ENCODE assay signal across 8 mouse cellular contexts in the genomic region with DNA sequence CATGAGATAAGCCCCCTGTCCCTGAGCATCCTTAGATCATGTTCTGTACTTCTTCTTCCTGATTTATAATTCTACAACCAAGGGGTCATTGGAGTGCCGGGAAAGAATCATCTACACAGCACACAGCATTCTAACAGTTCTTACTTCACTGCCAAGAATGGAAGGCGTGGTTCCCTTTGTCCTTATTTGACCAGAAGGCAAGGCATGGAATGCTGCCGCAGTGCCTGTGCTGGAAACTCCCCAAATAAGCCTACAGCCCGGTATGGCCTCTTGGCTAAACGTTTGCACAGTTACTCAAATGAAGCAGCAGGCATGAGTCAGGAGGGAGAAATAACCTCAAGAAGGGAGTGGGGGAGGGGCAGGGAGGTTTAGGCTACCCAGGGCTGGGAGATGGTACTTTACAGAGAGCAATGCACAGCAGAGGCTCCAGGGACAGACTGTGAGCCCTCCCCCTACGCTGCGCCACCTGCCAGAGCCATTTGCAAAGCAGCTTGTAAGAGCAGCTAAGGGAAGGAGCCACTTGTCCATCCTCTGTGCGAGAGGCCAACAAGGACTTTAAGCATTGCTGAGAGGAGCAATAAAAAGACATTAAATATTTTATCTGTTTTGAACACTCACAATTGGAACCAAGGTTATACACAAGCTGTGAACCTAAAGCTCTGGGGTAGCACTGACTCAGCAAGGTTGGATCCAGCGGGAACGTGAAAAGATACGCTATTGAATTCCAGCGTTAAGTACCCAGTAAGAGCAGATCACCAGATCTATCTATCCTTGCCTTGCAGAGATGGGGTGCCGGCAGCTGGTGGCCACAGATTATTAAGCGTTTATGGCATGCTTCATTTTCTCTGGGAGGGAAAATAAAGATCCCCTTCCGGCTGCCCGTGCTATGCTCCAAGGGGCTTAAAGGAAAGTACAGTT.
DNase-seq lines count a peak whose midpoint lies in the region; ATAC-seq and TF ChIP-seq lines count a peak whose summit lies in the region.

No protein-coding gene starts in this region.

- DNase-seq in 3134 (ENCODE audit: extremely low read depth, insufficient read length, low spot score), result peak; percentile 83
- DNase-seq in adrenal gland, postnatal 14 days, result peak; percentile 57
- DNase-seq in lung, adult 18-20 months, result peak; percentile 63 to 78
- DNase-seq in retina, postnatal 1 day, result peak; percentile 80
- no peak for DNase-seq in spleen, postnatal 36 days (ENCODE audit: low spot score in 2 of 2)

- peak overlapping the region; percentile 94 for H3K27ac ChIP-seq in embryonic fibroblast, embryonic 13.5 days (ENCODE audit: insufficient read depth, low read length)
- 0 out of 2 replicates have a peak overlapping the region, but pooled peaks have one; percentile 32 for H3K27ac ChIP-seq in heart, embryonic 11.5 days (ENCODE audit: low read depth, low read length)
- H3K27ac ChIP-seq in kidney, embryonic 15.5 days, result no peak overlapping the region

- no peak overlapping the region for H3K4me3 ChIP-seq in embryonic fibroblast, embryonic 13.5 days (ENCODE audit: insufficient read depth, low read length)
- no peak overlapping the region for H3K4me3 ChIP-seq in heart, embryonic 11.5 days (ENCODE audit: low read depth, low read length)
- H3K4me3 ChIP-seq in kidney, embryonic 15.5 days (replicated peaks), result no peak overlapping the region

- H3K27me3 ChIP-seq in heart, embryonic 11.5 days (ENCODE audit: control insufficient read depth, insufficient read depth, low read length), result no peaks in the 10 kb centered on the region
- no peaks in the 10 kb centered on the region for H3K27me3 ChIP-seq in kidney, embryonic 15.5 days

- TF ChIP-seq CTCF in embryonic fibroblast, embryonic 13.5 days (IDR thresholded peaks at IDR 0.05; ENCODE audit: borderline replicate concordance, insufficient read depth, low read length), result no peak

- no peak overlapping the region for H3K9ac ChIP-seq in heart, embryonic 11.5 days (ENCODE audit: low read depth, low read length)
- no peak overlapping the region for H3K9ac ChIP-seq in kidney, embryonic 15.5 days

- peak overlapping the region; percentile 37 for H3K4me2 ChIP-seq in heart, embryonic 11.5 days
- H3K4me2 ChIP-seq in kidney, embryonic 15.5 days, result 0 out of 2 replicates have a peak overlapping the region, but pooled peaks have one; percentile 7

- H3K4me1 ChIP-seq in embryonic fibroblast, embryonic 13.5 days (ENCODE audit: control insufficient read depth, insufficient read depth, low read length), result peaks cover 14% of the 10 kb centered on the region
- H3K4me1 ChIP-seq in heart, embryonic 11.5 days (ENCODE audit: control insufficient read depth, insufficient read depth, low read length), result no peaks in the 10 kb centered on the region; the same call in 1 of the 2 replicates
- peaks cover 20% of the 10 kb centered on the region for H3K4me1 ChIP-seq in kidney, embryonic 15.5 days

- H3K9me3 ChIP-seq in heart, embryonic 11.5 days (replicated peaks; ENCODE audit: control insufficient read depth, low read length), result no peaks in the 10 kb centered on the region
- H3K9me3 ChIP-seq in kidney, embryonic 15.5 days (replicated peaks), result no peaks in the 10 kb centered on the region

- WGBS in heart, embryonic 11.5 days (ENCODE audit: insufficient replicate concordance), result 33% methylated on average over 16 of the region's 16 CpGs
- WGBS in kidney, embryonic 15.5 days, result 36% methylated on average over 16 of the region's 16 CpGs

- no peak for TF ChIP-seq POLR2A in embryonic fibroblast, embryonic 13.5 days (IDR thresholded peaks at IDR 0.05; ENCODE audit: low read depth, low read length)

- ATAC-seq in heart, embryonic 11.5 days (replicated peaks; ENCODE audit: insufficient number of reproducible peaks, low FRiP score, low TSS enrichment), result no peak; the same call in 1 of the 2 replicates
- peak; percentile 49; the same call in 1 of the 2 replicates for ATAC-seq in kidney, embryonic 15.5 days (replicated peaks; ENCODE audit: low FRiP score)

- H3K36me3 ChIP-seq in heart, embryonic 11.5 days (ENCODE audit: control insufficient read depth, insufficient read depth, low read length), result no peaks in the 10 kb centered on the region
- H3K36me3 ChIP-seq in kidney, embryonic 15.5 days, result no peaks in the 10 kb centered on the region

Comparison
In these comparisons a context has a peak if more than half of its experiments do, and no peak if none do; other contexts are left out.
1. DNase-seq: peak in 3134 (single experiment), adrenal gland, postnatal 14 days (single experiment), lung, adult 18-20 months (2 of 2) and retina, postnatal 1 day (single experiment); none in spleen, postnatal 36 days (0 of 2).